Mouse (Mus musculus): ENCODE measurements around the gene C1ra. TPM values are rescaled to one million over a fixed set of nuclear protein-coding genes. Genes with fewer than 3 reads are reported as not detected.
"Not testable (repeated sequence)": the region's sequence is repeated elsewhere in the genome, so short reads cannot be mapped to it uniquely, and the experiment has no call there.

The C1ra gene
- polyA plus RNA-seq, 1 experiment from 2014 or later = 5.1 TPM

GRCm38 (mm10) chr6:124483831-124484230 is 28.4 kb upstream of the C1ra start:
- WGBS = 82% methylated on average over 3 of the region's 3 CpGs
- H3K9ac ChIP-seq (ENCODE audit: low read depth, low read length); H3K4me1 ChIP-seq (ENCODE audit: control insufficient read depth, insufficient read depth, low read length); H3K27me3 ChIP-seq (replicated peaks; ENCODE audit: control insufficient read depth, insufficient read depth, low read length); H3K4me3 ChIP-seq (ENCODE audit: low read length); H3K36me3 ChIP-seq (ENCODE audit: control insufficient read depth, insufficient read depth, low read length); ATAC-seq; H3K9me3 ChIP-seq (ENCODE audit: control insufficient read depth, low read length); H3K4me2 ChIP-seq (ENCODE audit: low read depth, low read length); H3K27ac ChIP-seq (ENCODE audit: low read length): not testable (repeated sequence)

- Histone ChIP-seq H3K27me3 (replicated peaks; ENCODE audit: control insufficient read depth, insufficient read depth, low read length) (no peaks in the 10 kb centered on the region), H3K9me3 (ENCODE audit: control insufficient read depth, low read length) (no peaks in the 10 kb centered on the region), H3K36me3 (ENCODE audit: control insufficient read depth, insufficient read depth, low read length) (no peaks in the 10 kb centered on the region), H3K9ac (ENCODE audit: low read depth, low read length) (no peak overlapping the region), H3K4me1 (ENCODE audit: control insufficient read depth, insufficient read depth, low read length) (no peaks in the 10 kb centered on the region), H3K4me3 (ENCODE audit: low read length) (no peak overlapping the region), H3K27ac (ENCODE audit: low read length) (no peak overlapping the region), H3K4me2 (ENCODE audit: low read depth, low read length) (no peak overlapping the region)
- 72% methylated on average over 7 of the region's 7 CpGs for WGBS
- no peak for ATAC-seq
Observed at GRCm38 (mm10) chr6:124484851-124485250, 27.4 kb upstream of the C1ra start.

GRCm38 (mm10) chr6:124485414-124486144 is 26.6 kb upstream of the C1ra start:
- 38% methylated on average over 21 of the region's 21 CpGs for WGBS
- H3K4me2 ChIP-seq (ENCODE audit: low read depth, low read length) = peak overlapping the region; percentile 32
- H3K4me1 ChIP-seq (ENCODE audit: control insufficient read depth, insufficient read depth, low read length) = no peaks in the 10 kb centered on the region
- H3K36me3 ChIP-seq (ENCODE audit: control insufficient read depth, insufficient read depth, low read length) = no peaks in the 10 kb centered on the region
- no peak overlapping the region for H3K27ac ChIP-seq (ENCODE audit: low read length)
- H3K27me3 ChIP-seq (replicated peaks; ENCODE audit: control insufficient read depth, insufficient read depth, low read length) = no peaks in the 10 kb centered on the region
- no peak overlapping the region for H3K9ac ChIP-seq (ENCODE audit: low read depth, low read length)
- no peak overlapping the region for H3K4me3 ChIP-seq (ENCODE audit: low read length)
- no peaks in the 10 kb centered on the region for H3K9me3 ChIP-seq (ENCODE audit: control insufficient read depth, low read length)
- ATAC-seq = peak; percentile 8; the same call in 1 of the 2 replicates

GRCm38 (mm10) chr6:124487509-124487908 is 24.7 kb upstream of the C1ra start:
- peak; percentile 37 for ATAC-seq
- Histone ChIP-seq H3K9me3 (ENCODE audit: control insufficient read depth, low read length) (no peaks in the 10 kb centered on the region), H3K9ac (ENCODE audit: low read depth, low read length) (no peak overlapping the region), H3K4me2 (ENCODE audit: low read depth, low read length) (no peak overlapping the region), H3K4me3 (ENCODE audit: low read length) (no peak overlapping the region), H3K36me3 (ENCODE audit: control insufficient read depth, insufficient read depth, low read length) (no peaks in the 10 kb centered on the region), H3K27me3 (replicated peaks; ENCODE audit: control insufficient read depth, insufficient read depth, low read length) (no peaks in the 10 kb centered on the region), H3K4me1 (ENCODE audit: control insufficient read depth, insufficient read depth, low read length) (peaks cover under 1% of the 10 kb centered on the region), H3K27ac (ENCODE audit: low read length) (peak overlapping the region; percentile 15; the same call in 1 of the 2 replicates)
- WGBS = 28% methylated on average over 2 of the region's 2 CpGs

GRCm38 (mm10) chr6:124488952-124489351 is 23.3 kb upstream of the C1ra start:
- Histone ChIP-seq H3K36me3 (ENCODE audit: control insufficient read depth, insufficient read depth, low read length) (no peaks in the 10 kb centered on the region), H3K9me3 (ENCODE audit: control insufficient read depth, low read length) (no peaks in the 10 kb centered on the region; the same call in 1 of the 2 replicates), H3K9ac (ENCODE audit: low read depth, low read length) (no peak overlapping the region), H3K27me3 (replicated peaks; ENCODE audit: control insufficient read depth, insufficient read depth, low read length) (no peaks in the 10 kb centered on the region), H3K4me3 (ENCODE audit: low read length) (no peak overlapping the region), H3K4me2 (ENCODE audit: low read depth, low read length) (no peak overlapping the region), H3K27ac (ENCODE audit: low read length) (no peak overlapping the region), H3K4me1 (ENCODE audit: control insufficient read depth, insufficient read depth, low read length) (peaks cover 9% of the 10 kb centered on the region)
- ATAC-seq = no peak
- 81% methylated on average over 4 of the region's 4 CpGs for WGBS

- Histone ChIP-seq H3K27ac (ENCODE audit: low read length) (no peak overlapping the region), H3K4me3 (ENCODE audit: low read length) (no peak overlapping the region), H3K9ac (ENCODE audit: low read depth, low read length) (no peak overlapping the region), H3K27me3 (replicated peaks; ENCODE audit: control insufficient read depth, insufficient read depth, low read length) (no peaks in the 10 kb centered on the region), H3K4me1 (ENCODE audit: control insufficient read depth, insufficient read depth, low read length) (peaks cover 10% of the 10 kb centered on the region), H3K4me2 (ENCODE audit: low read depth, low read length) (no peak overlapping the region), H3K36me3 (ENCODE audit: control insufficient read depth, insufficient read depth, low read length) (no peaks in the 10 kb centered on the region), H3K9me3 (ENCODE audit: control insufficient read depth, low read length) (no peaks in the 10 kb centered on the region; the same call in 1 of the 2 replicates)
- ATAC-seq = no peak
- WGBS = 84% methylated on average over 6 of the region's 6 CpGs
Observed at GRCm38 (mm10) chr6:124491427-124491826, 20.8 kb upstream of the C1ra start.

- H3K4me2 ChIP-seq (ENCODE audit: low read depth, low read length) = no peak within 1 kb of the TSS; the same call in 1 of the 2 replicates
- peak; percentile 96 for ATAC-seq
- H3K36me3 ChIP-seq (ENCODE audit: control insufficient read depth, insufficient read depth, low read length) = no peaks in the 10 kb centered on the region
- 35% methylated on average over 4 of the region's 4 CpGs for WGBS
- no peaks in the 10 kb centered on the region; the same call in 1 of the 2 replicates for H3K9me3 ChIP-seq (ENCODE audit: control insufficient read depth, low read length)
- H3K4me1 ChIP-seq (ENCODE audit: control insufficient read depth, insufficient read depth, low read length) = peaks cover 10% of the 10 kb centered on the region
- H3K4me3 ChIP-seq (ENCODE audit: low read length) = no peak within 1 kb of the TSS
- no peaks in the 10 kb centered on the region for H3K27me3 ChIP-seq (replicated peaks; ENCODE audit: control insufficient read depth, insufficient read depth, low read length)
- H3K9ac ChIP-seq (ENCODE audit: low read depth, low read length) = peak within 1 kb of the TSS; percentile 17; the same call in 1 of the 2 replicates
- H3K27ac ChIP-seq (ENCODE audit: low read length) = peak within 1 kb of the TSS; percentile 60
Observed at GRCm38 (mm10) chr6:124492842-124493561, 19.2 kb upstream of the C1ra start, which contains the start of gene C1rl. C1rl (plus strand) TSS chr6:124493113.

GRCm38 (mm10) chr6:124493886-124494285 is 18.3 kb upstream of the C1ra start:
- no peaks in the 10 kb centered on the region; the same call in 1 of the 2 replicates for H3K9me3 ChIP-seq (ENCODE audit: control insufficient read depth, low read length)
- H3K4me1 ChIP-seq (ENCODE audit: control insufficient read depth, insufficient read depth, low read length) = peaks cover 10% of the 10 kb centered on the region
- 76% methylated on average over 5 of the region's 5 CpGs for WGBS
- no peaks in the 10 kb centered on the region for H3K36me3 ChIP-seq (ENCODE audit: control insufficient read depth, insufficient read depth, low read length)
- no peak overlapping the region for H3K4me3 ChIP-seq (ENCODE audit: low read length)
- peak; percentile 29 for ATAC-seq
- H3K27ac ChIP-seq (ENCODE audit: low read length) = peak overlapping the region; percentile 60; the same call in 1 of the 2 replicates
- peak overlapping the region; percentile 17; the same call in 1 of the 2 replicates for H3K9ac ChIP-seq (ENCODE audit: low read depth, low read length)
- H3K27me3 ChIP-seq (replicated peaks; ENCODE audit: control insufficient read depth, insufficient read depth, low read length) = no peaks in the 10 kb centered on the region
- no peak overlapping the region for H3K4me2 ChIP-seq (ENCODE audit: low read depth, low read length)

GRCm38 (mm10) chr6:124496054-124496453 is 16.2 kb upstream of the C1ra start:
- H3K4me2 ChIP-seq (ENCODE audit: low read depth, low read length) = no peak overlapping the region
- no peak overlapping the region for H3K9ac ChIP-seq (ENCODE audit: low read depth, low read length)
- no peak overlapping the region for H3K4me3 ChIP-seq (ENCODE audit: low read length)
- H3K27ac ChIP-seq (ENCODE audit: low read length) = no peak overlapping the region
- H3K36me3 ChIP-seq (ENCODE audit: control insufficient read depth, insufficient read depth, low read length) = no peaks in the 10 kb centered on the region
- no peaks in the 10 kb centered on the region; the same call in 1 of the 2 replicates for H3K9me3 ChIP-seq (ENCODE audit: control insufficient read depth, low read length)
- H3K4me1 ChIP-seq (ENCODE audit: control insufficient read depth, insufficient read depth, low read length) = peaks cover 10% of the 10 kb centered on the region
- H3K27me3 ChIP-seq (replicated peaks; ENCODE audit: control insufficient read depth, insufficient read depth, low read length) = no peaks in the 10 kb centered on the region
- no peak for ATAC-seq
- 89% methylated on average over 5 of the region's 5 CpGs for WGBS
